Mouse (Mus musculus) liver, adult 2 months (tissue): ENCODE results near the gene Alb. TPM values are rescaled to one million over a fixed set of nuclear protein-coding genes. Genes with fewer than 3 reads are reported as not detected.

Experiments used
- DNase-seq: peaks from one replicate; pipeline ENCODE4 v3.0.0-alpha.2; 2011; ENCODE audit warnings: low read depth, low spot score; ENCODE audit errors: extremely low read depth
- H3K27ac ChIP-seq: fragments of 200-500 bp; replicated peaks from 2 replicates; pipeline ENCODE4 v1.5.1; 2012; ENCODE audit warnings: low read depth, mild to moderate bottlenecking, control low read depth, inconsistent platforms, low read length; ENCODE audit not compliant: insufficient read depth
- H3K27me3 ChIP-seq: fragments of 200-500 bp; 2 replicates; pipeline ENCODE4 v1.6.1; 2012; ENCODE audit warnings: mild to moderate bottlenecking, moderate library complexity, low read length, inconsistent platforms; ENCODE audit not compliant: control insufficient read depth, insufficient read depth
- H3K36me3 ChIP-seq: fragments of 200-500 bp; 2 replicates; pipeline ENCODE4 v1.6.1; 2012; ENCODE audit warnings: low read length, inconsistent platforms; ENCODE audit not compliant: control insufficient read depth, insufficient read depth
- H3K4me1 ChIP-seq: fragments of 200-500 bp; 2 replicates; pipeline ENCODE4 v1.6.1; 2011; ENCODE audit warnings: low read length; ENCODE audit not compliant: control insufficient read depth, insufficient read depth
- H3K4me3 ChIP-seq: fragments of 200-500 bp; 2 replicates; pipeline ENCODE4 v1.5.1; 2011; ENCODE audit warnings: low read depth, mild to moderate bottlenecking, control low read depth, low read length, moderate library complexity; ENCODE audit not compliant: insufficient read depth
- H3K79me2 ChIP-seq: fragments of 200-500 bp; 2 replicates; pipeline ENCODE4 v1.6.1; 2012; ENCODE audit warnings: inconsistent platforms, mild to moderate bottlenecking, low read length, moderate library complexity; ENCODE audit not compliant: control insufficient read depth, insufficient read depth
- H3K9ac ChIP-seq: fragments of 200-500 bp; 2 replicates; pipeline ENCODE4 v1.6.1; 2012; ENCODE audit warnings: low read depth, mild to moderate bottlenecking, control low read depth, inconsistent platforms, low read length
- CTCF ChIP-seq: fragments of 200-500 bp; IDR thresholded peaks from 2 replicates; pipeline ENCODE4 v1.5.1; 2011; ENCODE audit warnings: low read depth, low read length, control low read depth
- POLR2A ChIP-seq: fragments of 200-500 bp; IDR thresholded peaks from 2 replicates; pipeline ENCODE4 v1.6.1; 2011; ENCODE audit warnings: low read length, control low read depth; ENCODE audit not compliant: insufficient read depth; ENCODE audit errors: extremely low read depth
- WGBS: fragments of 180-500 bp; shearing (Covaris S2); methylation state at CpG from one replicate; pipeline ENCODE4 v1.1.7; 2018; 5-methylcytosine and 5-hydroxymethylcytosine counted together
- polyA plus RNA-seq: library from polyadenylated mRNA; depleted of rRNA; stranded (reverse); fragments of >200 nt; gene quantifications from 2 replicates; pipeline ENCODE4 v1.2.3, GENCODE M21; 2012; rRNA removed
- total RNA-seq: library from RNA; depleted of rRNA; stranded (reverse); fragments of >200 nt; gene quantifications from 2 replicates; pipeline ENCODE4 v1.2.3, GENCODE M21; 2014; rRNA removed

Alb gene
- total RNA-seq (64,755 and 74,209 TPM in 2 replicates), polyA plus RNA-seq (38,500 and 40,596 TPM in 2 replicates)

DNA sequence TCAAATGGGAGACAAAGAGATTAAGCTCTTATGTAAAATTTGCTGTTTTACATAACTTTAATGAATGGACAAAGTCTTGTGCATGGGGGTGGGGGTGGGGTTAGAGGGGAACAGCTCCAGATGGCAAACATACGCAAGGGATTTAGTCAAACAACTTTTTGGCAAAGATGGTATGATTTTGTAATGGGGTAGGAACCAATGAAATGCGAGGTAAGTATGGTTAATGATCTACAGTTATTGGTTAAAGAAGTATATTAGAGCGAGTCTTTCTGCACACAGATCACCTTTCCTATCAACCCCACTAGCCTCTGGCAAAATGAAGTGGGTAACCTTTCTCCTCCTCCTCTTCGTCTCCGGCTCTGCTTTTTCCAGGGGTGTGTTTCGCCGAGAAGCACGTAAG is at the start of gene Alb:
TSS of gene Alb (plus strand) at position 279 of the 400 bp plus-strand sequence.
- Histone ChIP-seq H3K9ac (peak within 1 kb of the TSS; percentile 99), H3K79me2 (peaks cover 7% of the 10 kb centered on the region; the same call in 1 of the 2 replicates), H3K36me3 (peaks cover 39% of the 10 kb centered on the region), H3K4me1 (peaks cover 8% of the 10 kb centered on the region; the same call in 1 of the 2 replicates), H3K4me3 (peak within 1 kb of the TSS; percentile 99), H3K27me3 (no peaks in the 10 kb centered on the region), H3K27ac (peak within 1 kb of the TSS; percentile 90)
- 16% methylated on average over 8 of the region's 8 CpGs for WGBS
- no peak for TF ChIP-seq CTCF
- TF ChIP-seq POLR2A = peak; percentile 86; the same call in 1 of the 2 replicates
- peak; percentile 98 for DNase-seq

DNA sequence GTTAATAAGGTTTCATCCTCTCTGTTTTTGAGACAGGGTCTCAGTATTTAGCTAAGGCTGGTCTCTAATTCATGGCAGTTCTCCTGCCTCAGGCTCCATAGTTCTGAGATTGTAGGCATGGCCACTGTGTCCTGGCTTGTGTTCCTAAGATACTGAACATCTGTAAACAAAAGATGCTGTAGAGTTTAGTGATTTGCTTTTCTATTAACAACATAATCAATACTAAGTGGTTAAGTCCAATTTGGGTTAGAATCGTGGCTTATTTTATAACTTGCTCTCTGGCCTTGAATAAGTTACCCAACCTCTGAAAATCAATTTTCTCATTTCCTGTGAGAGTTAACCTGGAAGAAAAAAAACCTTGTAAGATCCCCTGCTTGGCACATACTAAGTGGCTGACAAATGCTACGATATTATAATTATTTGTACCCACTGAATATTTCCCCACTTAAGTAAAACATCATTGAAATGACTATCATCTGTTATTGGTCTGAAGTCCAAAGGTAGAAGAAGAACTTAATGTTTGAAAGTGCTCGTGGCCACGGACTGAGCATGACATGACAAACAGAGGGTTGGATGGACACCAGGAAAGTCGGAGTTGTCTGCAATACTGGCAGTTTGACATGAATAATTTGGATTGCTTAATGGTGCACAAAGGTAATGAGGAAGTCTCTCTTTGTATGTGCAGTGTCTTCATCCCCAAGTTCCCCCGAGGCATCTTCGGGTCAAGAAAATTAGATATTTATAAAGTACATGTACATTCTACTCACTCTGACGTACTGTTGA is 46.4 kb upstream of the Alb start:
- no peak for TF ChIP-seq CTCF
- no peak for TF ChIP-seq POLR2A
- H3K79me2 ChIP-seq = no peaks in the 10 kb centered on the region; the same call in 1 of the 2 replicates
- H3K4me3 ChIP-seq = 0 out of 2 replicates have a peak overlapping the region, but pooled peaks have one; percentile 1
- 11% methylated on average over 8 of the region's 8 CpGs for WGBS
- no peaks in the 10 kb centered on the region for H3K27me3 ChIP-seq
- peak overlapping the region; percentile 95 for H3K27ac ChIP-seq
- no peaks in the 10 kb centered on the region for H3K36me3 ChIP-seq
- DNase-seq = peak; percentile 99
- peaks cover 18% of the 10 kb centered on the region for H3K4me1 ChIP-seq
- no peak overlapping the region for H3K9ac ChIP-seq

DNA sequence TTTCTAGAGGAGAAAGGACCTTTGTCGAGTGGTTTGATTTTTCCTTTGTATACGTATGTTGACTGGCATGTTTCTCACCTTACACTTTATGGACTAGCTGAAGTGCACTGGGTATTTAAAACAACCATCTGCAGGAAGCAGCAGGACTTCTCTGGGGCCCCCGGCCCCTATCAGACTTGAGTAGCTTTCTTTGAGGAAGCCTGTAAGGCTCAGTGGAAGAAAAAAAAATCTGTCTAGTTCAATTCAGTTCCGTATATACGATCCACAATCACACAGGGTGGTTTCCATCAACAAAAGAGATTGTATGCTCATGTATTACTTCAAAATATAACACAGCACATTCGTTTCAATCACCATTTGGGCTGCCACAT is 45.8 kb upstream of the Alb start:
- peak overlapping the region; percentile 71 for H3K9ac ChIP-seq
- H3K4me1 ChIP-seq = peaks cover 18% of the 10 kb centered on the region
- peak overlapping the region; percentile 95 for H3K27ac ChIP-seq
- H3K79me2 ChIP-seq = no peaks in the 10 kb centered on the region; the same call in 1 of the 2 replicates
- H3K27me3 ChIP-seq = no peaks in the 10 kb centered on the region
- no peak for DNase-seq
- H3K36me3 ChIP-seq = no peaks in the 10 kb centered on the region
- TF ChIP-seq POLR2A = no peak
- no peak for TF ChIP-seq CTCF
- H3K4me3 ChIP-seq = 0 out of 2 replicates have a peak overlapping the region, but pooled peaks have one; percentile 1
- 8% methylated on average over 6 of the region's 6 CpGs for WGBS

DNA sequence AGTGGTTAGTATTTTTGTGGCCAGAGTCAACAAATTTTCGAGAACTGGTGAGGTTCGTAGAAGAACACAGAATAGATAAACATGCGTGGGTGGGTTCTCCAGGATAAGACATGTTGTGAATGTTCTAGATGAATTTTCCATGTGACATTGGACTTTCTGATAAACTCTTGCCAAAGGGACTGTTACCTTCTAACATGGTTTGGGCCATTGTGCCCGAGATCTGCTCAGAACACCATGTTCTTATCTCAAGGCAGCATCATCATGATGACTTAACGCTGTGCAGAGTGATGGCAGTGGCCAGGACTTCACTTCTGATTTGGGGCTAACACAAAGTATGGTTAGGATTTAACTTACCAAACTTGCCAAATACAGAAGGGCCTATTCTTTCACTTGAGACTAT is 36.1 kb upstream of the Alb start:
- H3K27ac ChIP-seq = peak overlapping the region; percentile 52
- no peak for TF ChIP-seq CTCF
- TF ChIP-seq POLR2A = no peak
- no peak overlapping the region for H3K4me3 ChIP-seq
- DNase-seq = peak; percentile 93
- H3K27me3 ChIP-seq = no peaks in the 10 kb centered on the region
- peaks cover 17% of the 10 kb centered on the region for H3K4me1 ChIP-seq
- no peaks in the 10 kb centered on the region for H3K36me3 ChIP-seq
- H3K79me2 ChIP-seq = no peaks in the 10 kb centered on the region
- no peak overlapping the region for H3K9ac ChIP-seq
- WGBS = 6% methylated on average over 5 of the region's 5 CpGs

DNA sequence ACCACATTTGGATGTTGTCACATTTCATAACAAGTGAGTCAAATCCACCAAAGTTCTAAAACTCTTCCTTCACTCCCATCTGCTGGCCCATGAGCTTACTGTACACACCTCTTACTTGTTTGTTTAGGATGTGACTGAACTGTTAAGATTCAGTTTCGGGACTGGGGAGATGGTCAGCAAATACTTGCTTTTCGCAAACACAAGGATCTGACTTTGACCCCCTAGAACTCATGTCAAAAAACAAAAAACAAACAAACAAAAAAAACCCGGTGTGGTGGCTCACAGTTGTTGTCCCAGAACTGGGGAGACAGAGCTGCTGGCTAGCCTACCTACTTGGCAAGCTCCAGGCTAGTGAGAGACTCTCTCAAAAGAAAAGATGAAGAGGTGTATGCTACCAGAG is 35.5 kb upstream of the Alb start:
- DNase-seq = peak; percentile 90
- Histone ChIP-seq H3K79me2 (no peaks in the 10 kb centered on the region), H3K4me1 (peaks cover 17% of the 10 kb centered on the region), H3K27me3 (no peaks in the 10 kb centered on the region), H3K36me3 (no peaks in the 10 kb centered on the region), H3K9ac (no peak overlapping the region), H3K27ac (peak overlapping the region; percentile 52), H3K4me3 (no peak overlapping the region)
- WGBS = 24% methylated on average over 3 of the region's 3 CpGs
- TF ChIP-seq POLR2A (no peak), CTCF (no peak)

- Histone ChIP-seq H3K4me1 (no peaks in the 10 kb centered on the region; the same call in 1 of the 2 replicates), H3K27me3 (no peaks in the 10 kb centered on the region), H3K79me2 (no peaks in the 10 kb centered on the region), H3K9ac (peak overlapping the region; percentile 12; the same call in 1 of the 2 replicates), H3K27ac (peak overlapping the region; percentile 51; the same call in 1 of the 2 replicates), H3K4me3 (no peak overlapping the region), H3K36me3 (no peaks in the 10 kb centered on the region)
- 15% methylated on average over 9 of the region's 9 CpGs for WGBS
- DNase-seq = peak; percentile 90
- no peak for TF ChIP-seq CTCF
- no peak for TF ChIP-seq POLR2A
These were observed 29.6 kb upstream of the Alb start for GRCm38 (mm10) chr5:90431053-90431452.
